Mouse (Mus musculus) R1 (cell line): ENCODE data around the gene Sec31b.

Source experiments
- DNase-seq: peaks from one replicate; pipeline ENCODE4 v3.0.0-alpha.2; 2018; ENCODE audit warnings: low read depth, low spot score

Sec31b gene

DNA sequence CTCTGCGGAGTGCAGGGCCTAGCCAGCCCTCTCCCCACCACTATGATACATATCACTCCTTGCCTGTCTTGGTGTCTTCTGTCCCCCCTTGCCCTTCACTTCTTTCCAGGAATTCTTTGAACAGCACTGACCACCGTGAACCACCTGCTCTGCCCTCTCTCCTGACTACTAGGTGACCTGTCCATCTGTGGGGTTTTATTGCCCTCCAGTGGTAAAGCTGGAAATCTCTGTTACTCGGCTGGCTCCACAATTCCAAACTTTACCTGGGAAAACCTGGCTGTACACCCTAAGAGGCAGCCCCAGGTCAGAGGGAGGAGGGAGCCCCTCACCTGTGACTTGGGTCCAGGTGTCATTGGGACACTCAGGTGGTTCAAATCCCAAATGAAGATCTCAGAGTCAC, 10.3 kb downstream of the Sec31b start:
- DNase-seq: no peak

DNA sequence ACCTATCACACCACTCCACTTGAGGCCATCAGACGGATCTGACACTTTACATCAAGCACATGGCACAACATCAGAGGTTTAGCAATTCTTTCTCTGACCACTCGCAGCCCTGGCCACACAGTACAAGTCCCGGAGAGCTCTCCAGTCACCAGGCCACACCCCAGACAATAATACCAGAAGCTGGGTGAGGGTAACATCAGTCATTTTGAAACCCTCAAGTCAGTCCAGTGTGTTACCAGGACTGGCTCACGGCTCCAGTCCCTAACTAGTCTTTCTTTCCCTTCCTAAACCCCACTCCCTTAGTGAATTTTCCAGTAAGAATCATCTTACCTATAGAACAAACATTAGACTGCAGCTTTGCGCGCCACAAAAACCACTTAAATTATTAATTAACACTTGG, 15.6 kb downstream of the Sec31b start:
- no peak for DNase-seq

DNA sequence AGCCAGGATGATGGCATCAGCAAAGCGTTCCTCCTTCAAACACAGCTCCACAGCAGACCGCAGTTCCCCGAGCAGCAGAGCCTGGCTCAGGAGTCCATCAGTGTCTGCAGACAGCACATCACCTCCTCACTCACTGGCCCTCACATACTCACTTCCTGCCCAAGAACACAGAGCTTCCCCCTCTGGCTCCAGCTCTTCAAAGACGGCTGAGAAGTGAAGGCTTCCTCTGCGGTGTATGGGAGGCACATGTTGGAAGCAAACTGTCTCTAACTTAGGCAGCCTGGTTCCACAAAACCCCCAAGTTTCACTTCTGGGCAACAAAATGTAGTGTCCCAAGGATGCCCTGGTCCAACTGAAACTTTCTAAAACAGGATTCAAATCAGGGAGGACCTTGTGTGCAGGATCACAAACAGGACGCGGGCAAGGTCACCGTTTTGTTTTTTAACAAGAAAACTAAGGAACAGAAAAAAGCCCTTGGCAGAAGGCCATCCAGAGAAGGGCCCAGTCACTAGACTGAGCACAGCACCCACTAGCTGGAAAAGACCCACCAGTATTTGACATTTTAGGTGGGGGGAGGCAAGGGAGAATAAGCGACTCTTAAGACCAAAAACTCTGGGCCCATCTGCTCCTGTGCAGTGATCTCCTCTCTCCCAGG, 20.0 kb downstream of the Sec31b start:
- DNase-seq: no peak

DNA sequence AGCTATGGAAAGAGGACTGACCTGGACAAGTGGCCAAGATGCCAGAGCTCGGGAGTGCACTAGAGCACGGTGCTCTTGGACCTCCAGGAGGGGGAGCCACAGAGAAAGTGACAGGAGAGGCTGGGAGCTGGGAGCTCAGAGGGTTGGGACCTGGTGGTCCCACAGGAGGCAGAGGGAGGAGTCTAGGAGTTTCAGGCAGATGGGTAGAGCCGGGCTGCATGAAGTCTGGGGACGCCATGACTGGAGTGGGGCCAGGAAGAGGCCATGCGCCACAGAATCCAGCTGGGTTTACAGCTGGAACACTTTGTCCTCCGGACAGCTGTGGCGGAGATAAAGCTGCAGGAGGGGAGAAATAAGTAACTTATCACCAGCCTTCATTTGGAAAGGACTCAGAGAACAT, 26.5 kb downstream of the Sec31b start:
- DNase-seq: peak; percentile 83

DNA sequence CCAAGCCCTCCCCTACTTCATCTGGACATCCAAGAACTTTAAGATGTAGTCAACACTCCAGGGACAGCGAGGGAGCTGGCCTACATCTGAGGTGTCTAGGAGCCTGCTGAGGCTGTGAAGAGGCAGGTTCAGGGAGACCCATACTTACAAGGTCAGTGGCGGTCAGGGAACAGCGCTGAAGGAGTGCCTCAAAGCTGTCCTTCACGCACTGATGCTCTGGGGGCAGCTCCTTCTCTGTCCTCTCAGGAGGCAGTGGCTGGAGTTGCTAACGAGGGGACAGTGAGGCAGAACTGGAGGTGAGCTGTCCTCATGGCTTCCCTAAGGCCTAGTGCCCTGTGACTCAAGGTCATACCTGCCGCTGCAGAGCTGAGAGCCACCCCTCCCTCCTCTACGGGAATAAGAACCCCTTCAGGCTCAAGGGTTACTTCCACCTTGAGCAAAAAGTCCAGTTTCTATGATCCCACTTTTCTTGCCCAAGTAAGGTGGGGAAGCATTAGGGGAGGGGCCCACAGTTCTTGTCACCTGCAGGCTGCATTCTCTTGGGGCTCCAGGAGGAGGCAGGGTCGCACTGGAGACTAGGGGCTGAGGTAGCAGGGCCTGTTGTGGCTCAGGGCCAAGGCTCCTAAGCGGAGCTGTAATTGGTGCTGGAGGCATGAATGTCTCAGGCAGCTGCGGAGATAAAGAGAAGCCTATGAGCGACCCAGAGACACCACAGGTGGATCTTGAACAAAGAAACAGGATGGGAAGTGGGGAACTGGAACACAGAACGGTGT, 27.5 kb downstream of the Sec31b start:
- DNase-seq: peak; percentile 81

DNA sequence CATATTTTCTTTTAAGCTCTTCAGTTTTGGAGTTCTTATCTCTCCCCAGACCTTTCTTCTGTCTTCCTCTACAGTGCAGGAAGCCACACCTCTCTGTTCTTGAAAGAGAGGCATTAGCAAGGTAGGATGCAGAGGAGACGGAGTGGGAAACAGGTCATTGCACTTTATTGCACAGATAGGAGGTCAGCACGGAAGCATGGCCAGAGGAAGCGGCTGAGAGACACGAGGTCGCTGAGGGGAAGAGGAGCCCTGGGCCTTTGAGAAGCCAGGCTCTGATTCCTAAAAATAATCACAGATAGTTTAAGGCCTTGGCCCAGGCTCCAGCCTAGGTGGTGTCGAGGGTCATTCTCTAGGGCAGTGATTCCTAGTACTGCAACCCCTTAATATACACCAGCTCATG, 29.9 kb downstream of the Sec31b start:
- no peak for DNase-seq

DNA sequence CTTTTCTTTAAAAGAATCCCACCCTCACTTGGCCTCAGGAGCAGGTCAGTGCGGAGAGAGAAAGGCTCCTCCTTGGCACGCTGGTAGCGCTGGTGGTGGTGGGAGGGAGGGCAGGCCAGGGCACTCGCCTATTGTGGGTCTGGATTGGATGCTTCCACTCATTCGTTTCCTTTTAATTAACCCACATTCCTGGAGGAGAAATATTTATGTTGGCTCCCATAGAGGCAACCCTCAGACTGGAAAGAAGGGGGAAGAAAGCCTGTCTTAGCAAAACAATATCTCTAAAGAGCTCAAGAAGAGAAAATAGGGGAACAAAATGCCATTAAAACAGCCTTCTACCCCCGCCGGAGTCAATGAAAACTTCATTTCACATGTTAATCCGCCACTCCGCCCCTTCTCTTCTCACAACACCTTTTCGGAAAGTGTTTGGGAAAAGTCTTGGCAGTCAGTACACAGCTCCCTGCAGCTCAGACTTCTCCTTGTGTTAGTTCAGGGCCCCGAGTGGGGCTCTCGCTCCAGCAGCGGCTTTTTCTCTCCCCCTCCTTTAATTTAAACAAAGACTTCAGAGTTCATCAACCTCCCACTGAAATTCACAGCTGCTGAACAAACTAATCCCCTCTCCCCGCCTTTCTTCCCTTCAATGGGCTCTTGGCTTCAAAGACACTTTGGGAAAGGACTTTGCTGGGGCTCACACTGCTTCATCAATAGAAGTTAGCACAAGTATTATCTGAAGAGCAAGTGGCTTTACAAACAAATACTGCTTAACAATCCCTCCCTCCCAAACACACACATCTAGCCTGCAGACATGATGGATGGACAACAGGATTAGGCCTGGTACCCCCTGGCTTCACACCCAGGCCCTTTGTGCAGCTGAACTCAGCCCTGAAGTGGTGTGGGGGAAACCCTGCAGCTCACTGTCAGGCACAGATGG, 30.9 kb downstream of the Sec31b start:
- peak; percentile 35 for DNase-seq

DNA sequence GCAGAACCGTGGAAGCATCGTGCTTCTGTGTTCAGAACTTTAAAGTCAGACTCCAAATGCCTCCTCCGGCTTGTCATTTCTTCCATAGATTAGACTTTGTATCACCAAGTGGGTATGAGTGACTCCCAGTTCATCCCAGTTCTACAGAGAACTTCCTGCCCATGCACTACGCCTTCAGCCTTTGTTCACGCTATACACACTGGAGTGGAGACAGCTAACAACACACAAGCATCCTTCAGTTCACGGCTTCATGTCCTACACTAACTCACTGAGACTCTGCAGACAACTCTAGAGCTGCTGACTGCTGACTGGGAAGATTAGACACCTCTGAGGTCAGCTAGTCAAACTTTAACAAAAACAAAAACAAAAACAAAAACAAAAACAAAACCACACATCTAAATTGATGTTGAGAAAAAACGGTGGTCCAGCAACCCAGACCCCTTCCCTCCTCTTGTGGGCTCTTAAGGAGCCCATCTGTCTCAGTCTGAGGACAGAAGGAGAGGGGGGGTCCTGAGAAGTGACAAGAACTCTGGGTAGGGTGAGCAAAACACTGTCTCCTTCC, 31.7 kb downstream of the Sec31b start:
- no peak for DNase-seq

DNA sequence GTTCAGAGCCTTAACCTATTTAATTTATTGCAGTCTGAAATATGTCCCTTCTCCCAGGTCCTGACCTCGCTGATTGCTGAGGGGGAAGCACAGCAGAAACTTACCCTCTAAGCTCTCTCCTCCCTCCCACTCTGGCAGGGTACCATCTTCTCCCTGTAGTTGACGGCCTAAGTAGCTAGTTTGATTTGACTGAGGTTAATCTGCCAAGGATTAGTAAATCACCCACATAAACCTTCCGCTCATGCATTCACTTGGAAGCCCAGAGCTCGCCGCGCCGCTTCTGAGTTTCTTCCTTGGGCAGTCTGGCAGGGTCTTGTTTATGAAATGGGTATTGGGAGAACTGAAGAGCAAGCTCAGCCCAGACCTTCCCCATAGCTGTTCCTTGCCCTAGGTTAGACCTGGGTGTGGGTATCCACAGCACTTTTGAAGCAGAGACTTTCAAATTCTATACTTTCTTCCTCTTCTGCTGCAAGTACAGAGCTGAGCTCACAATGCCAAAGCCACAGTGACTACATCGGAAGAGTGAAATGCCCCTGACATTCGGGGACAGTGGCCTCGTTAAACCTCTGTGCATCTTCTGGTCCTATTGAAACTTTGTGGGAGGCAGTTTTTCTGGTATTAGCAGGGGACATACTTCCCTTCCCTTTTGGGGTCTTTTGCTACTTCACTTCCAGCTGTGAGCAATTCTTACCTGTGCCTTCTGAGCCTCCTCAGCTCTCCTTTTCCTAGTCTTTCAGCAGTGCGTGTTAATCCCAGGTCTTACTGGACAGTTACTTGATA, 32.4 kb downstream of the Sec31b start:
- no peak for DNase-seq

DNA sequence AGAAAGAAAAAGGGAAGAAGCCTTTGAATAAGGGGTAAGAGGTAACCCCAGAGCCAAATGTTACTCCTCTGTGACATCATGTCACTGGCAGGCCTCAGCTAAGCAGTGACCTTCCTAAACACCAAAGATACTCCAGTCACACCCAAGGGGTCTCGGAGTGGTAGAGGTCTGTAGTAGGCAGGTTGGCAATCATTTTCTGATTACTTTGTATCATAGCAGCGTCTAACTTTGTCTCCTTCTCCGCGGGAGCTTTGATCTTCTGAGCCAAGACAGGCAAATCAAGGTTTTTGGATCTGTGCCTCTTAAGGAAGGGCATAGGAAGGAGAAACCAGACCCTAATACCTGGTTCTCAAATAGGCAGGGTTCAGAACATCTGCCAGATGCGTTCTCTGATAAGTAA, 33.1 kb downstream of the Sec31b start:
- no peak for DNase-seq

DNA sequence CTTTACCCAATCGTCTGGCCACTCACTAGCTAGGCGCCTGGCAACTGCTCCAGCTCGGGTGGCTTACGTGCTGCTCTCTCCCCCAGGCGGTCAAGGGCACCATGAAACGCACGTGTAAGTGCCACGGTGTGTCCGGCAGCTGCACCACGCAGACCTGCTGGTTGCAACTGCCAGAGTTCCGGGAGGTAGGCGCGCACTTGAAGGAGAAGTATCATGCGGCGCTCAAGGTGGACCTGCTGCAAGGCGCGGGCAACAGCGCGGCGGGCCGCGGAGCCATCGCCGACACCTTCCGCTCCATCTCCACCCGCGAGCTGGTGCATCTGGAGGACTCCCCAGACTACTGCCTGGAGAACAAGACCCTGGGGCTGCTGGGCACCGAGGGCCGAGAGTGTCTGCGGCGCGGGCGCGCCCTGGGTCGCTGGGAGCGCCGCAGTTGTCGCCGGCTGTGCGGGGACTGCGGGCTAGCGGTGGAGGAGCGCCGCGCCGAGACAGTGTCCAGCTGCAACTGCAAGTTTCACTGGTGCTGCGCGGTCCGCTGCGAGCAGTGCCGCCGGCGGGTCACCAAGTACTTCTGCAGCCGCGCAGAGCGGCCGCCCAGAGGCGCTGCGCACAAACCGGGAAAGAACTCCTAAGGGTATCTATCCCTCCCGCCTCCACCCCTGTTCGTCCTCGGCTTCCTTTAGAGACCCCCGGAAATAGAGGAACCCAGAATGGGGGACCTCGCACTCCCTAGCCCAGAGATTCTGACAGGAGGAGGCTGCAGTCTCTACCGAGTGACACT, 34.0 kb downstream of the Sec31b start:
- peak; percentile 47 for DNase-seq

DNA sequence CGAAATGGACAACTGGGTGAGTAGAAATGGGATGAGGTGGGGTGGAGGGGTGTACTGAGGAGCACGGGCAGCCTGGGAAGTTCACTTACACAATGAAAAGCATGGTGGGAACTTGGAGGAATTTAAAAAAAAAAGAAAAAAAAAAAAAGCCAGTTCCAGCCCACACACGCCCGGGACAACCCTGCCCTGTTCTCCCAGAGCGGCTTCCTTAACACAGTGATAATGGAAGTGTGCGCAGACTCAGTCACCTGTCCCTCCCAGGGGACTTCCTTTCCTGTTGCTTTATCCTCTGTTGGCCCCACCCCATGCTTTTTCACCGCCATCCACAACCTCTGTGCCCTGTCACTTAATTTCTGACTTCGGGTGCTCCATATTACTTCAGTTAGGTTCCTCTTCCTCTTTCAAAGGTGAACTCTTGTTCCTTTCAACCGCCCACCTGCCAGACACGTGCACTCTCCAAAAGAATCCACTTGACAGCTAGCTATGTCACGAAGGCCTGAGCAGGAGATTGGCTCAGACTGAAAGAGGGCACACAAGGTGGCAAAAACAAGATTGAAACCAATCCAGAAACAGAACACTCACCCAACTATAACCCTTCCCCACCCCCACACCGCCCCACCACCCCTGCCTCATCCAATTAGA, 35.0 kb downstream of the Sec31b start:
- peak; percentile 32 for DNase-seq

DNA sequence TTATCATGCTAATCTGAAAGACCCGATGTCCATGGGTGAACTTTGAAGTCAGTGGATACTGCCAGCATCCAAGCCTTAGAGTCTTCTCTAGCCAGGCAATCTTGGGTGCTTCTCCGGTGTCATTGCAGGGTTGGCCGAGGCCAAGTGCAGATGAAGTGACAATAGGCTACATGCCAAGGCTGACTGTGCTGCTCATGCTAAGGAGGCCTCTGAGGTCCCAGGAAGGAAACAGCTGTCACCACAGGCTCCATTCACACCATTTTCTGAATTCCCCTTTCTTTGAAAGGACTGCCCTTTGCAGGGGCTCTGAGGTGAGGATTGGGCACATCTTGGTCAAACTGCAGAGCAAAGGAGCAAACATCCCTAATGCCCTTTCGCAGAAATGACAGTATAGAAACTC, 42.9 kb downstream of the Sec31b start:
- DNase-seq: no peak

DNA sequence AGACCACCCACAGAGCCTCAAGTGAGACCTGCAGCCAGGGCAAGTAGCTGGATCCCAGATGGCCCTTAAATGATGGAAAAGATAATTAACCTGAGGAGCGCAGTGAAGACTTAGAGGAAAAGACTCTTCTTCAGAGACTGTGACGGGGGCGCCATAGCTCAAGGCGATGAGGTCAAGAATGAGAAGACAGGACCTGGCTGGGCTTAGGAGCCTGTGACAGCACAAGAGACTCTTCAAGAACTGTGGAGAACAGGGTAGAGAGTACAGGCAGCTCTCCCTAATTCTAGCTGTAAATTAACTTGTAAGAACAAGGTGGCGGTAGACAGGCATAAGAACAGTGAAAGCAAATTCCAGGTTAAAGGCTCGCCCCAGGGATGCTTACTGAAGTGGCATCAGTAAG, 43.7 kb downstream of the Sec31b start:
- no peak for DNase-seq

DNA sequence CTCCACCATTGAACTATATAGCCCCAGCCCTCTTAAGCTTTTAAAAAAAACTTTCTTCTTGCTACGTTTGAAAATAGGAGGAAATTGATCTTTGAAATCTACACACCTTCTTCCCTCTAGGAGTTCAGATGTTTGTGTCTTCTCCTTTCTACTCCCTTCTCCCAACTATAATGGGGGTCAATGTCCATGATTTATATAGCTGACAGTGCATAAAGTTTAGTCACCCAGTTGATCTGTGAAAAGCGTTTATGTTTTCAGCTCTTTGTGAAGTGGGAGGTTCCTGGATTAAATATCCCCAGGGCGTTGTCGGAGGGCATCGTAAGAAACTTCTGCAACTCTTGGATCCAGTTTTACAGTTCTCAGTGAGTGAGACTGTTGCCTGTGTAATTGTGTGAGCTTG, 45.4 kb downstream of the Sec31b start:
- DNase-seq: no peak

DNA sequence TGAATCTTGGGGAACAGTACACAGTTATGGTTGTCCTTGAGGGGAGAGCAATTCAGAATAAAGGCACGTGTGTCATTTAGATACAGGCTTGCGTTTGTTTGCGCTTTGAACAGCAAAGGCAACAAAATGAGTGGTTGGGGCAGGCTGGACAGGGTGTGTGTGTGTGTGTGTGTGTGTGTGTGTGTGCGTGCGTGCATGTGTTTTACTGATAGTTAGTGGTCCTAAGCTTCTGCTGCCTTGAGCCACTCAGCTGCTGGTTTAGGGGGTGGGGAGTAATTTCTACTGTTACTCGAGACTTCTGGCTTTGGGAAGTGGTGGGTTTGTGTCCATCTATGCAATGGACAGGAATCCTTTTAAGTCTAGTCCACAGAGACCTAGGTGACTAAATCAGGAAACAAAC, 46.7 kb downstream of the Sec31b start:
- DNase-seq: no peak

DNA sequence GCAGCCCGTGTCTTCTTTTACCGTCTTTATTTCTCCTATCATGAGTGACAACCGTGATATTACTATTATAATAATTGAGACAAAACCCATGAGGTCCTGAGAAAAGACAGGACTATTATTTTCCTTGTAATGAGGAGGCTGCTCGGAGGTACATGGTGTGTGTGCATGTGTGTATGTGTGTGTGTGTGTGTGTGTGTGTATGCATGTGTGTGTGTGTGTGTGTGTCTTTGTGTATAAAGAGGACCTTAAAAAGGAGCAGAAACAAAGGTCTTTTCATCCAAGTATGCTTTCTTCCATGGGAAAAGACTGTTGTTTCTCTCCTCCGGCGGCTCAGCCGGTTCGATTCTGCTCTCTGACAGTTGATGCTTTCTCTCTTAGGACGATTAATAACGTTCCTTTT, 48.7 kb downstream of the Sec31b start:
- no peak for DNase-seq

DNA sequence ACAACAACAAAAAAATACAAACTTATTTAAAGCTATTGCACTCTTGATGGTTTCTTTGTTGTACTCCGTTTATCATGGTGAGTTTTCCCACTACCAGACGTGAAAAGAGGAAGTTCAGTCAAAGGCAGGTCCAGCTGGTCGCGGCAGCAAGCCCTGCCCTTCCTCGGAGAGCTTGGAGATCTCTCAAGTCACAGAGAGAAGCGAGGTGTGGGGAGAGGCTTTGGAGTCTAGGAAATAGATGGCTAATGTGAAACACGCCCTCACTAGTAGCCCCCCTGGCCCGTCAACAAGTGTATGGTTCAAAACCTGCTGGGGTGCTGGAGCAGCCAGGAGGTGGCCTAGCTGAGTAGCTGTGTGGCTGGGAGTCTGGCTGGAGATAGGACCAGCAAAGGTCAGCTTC, 49.2 kb downstream of the Sec31b start:
- DNase-seq: no peak

DNA sequence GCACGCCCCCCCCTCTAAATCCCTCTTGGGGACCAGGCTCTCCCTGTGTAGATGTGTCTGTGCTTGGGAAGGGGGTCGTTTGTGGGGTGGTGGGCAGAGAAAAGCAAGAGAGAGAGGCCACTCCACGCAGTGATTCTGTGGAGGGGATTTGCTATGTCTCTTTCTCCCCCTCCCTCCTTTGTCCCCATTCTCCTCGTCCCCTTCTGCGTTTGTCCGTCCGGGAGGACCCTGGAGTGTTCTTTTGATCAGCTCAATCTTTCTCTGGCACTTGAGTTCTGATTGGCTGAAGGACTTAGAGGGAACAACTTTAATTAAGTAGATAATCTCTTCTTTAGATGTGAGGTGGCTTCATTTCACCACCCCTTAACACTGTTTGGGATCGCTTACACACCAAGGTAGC, 52.5 kb downstream of the Sec31b start, which contains the start of gene Wnt8b:
Gene Wnt8b, plus strand, starts transcription at position 345 of the 400 bp plus-strand sequence.
- no peak for DNase-seq

DNA sequence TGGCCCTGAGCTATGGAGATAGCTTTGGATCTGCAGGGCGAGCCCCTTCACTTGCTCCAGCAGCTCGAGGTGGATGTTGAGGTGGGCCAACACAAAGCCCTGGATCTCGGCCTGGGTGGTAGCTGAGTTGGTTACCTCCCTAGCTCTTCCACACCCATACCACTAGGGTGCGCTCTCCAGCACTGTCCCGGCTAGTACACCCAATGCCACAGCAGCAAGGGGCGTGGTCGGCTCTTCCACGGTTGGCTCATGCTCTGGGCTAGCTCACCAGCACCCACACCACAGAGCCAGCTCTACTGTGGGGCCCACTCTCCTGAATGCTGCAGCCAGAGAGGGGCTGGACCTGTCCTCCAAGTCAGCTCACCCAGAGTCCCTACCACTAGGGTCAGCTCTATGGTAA, 58.4 kb downstream of the Sec31b start:
- DNase-seq: peak; percentile 89
